Mouse (Mus musculus): ENCODE measurements around the gene Strn3.
"Not testable (repeated sequence)": the region's sequence is repeated elsewhere in the genome, so short reads cannot be mapped to it uniquely, and the experiment has no call there.

The Strn3 gene

DNA sequence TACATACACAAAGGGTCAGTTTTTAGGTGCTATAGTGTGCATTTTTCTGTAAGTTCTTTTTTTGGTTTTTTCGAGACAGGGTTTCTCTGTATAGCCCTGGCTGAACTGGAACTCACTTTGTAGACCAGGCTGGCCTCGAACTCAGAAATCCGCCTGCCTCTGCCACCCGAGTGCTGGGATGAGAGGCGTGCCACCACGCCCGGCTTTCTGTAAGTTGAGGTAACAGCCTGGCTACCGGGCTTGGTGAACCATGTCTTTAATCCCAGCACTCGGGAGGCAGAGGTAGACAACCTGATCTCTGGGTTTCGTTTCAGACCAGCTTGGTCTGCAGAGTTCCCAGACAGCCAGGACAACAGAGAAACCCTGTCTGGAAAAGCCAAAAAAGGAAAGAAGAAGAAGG lies 1.2 kb upstream of the Strn3 start:
- DNase-seq: not testable (repeated sequence)

DNA sequence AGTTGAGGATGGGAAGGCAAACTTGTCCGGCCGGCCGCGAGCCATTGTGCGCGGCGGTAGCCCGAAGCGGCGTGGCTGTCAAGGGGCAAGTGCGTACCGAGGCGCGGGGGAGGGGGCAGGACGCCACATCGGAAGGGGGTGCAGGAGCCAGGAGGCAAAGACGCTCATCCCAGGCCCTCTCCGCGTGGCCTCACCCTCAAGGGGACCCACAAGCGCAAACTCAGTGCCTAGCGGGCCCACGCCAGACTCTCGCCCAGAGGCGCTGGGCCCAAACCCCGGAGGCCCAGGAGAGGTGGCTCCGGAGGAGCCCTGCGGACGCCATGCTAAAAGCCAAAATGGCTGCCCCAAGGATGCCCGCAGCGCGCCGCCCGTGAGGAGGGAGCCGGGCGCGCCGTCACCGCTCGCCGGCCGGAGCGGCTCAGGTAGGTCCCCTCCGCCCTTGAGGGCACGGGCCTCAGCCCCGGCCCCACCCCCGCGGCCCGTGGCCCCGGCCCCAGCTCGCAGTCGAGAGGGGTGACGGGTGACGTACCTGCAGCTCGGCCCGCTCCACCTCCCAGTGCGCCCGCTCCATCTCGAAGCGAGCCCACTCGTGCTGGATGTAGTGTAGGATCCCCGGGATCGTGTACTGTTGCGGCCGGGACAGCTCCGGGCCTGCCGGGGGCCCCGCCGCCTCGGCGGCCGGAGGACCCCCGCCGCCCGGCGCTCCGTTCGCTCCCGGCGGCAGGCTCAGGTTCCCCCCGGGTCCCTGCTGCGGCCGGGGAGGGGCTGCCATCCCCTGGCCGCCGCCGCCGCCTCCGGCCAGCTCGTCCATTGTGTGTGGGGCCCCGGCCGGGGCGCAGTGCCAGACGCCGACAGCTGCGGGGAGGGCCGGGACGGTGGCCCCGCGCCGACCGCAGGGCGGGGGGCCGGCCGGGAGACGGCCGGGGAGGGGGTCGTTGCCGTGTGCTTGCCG lies 528 bp downstream of the Strn3 start, which contains the start of gene Ap4s1:
Gene Ap4s1, plus strand, starts transcription at position 141 of the 952 bp plus-strand sequence.
- DNase-seq: peak; percentile 86

DNA sequence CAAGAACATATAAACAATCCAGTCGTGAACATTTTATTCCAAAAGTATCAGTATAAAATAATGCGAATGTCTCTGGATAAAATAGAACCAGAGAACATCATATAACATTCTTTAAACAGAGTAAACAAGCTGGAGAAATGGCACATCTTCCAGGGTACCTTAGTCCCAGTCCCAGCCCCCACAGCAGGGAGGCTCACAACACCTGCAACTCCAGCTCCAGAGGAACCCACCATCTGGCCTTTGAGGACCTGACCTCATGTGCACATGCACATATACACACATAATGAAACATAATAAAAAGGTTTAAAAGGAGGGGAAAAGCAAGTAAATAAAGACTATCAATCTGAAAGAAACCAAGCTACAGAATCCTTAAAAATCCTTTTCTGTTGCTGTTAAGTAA lies 3.2 kb downstream of the Strn3 start:
- no peak for DNase-seq

DNA sequence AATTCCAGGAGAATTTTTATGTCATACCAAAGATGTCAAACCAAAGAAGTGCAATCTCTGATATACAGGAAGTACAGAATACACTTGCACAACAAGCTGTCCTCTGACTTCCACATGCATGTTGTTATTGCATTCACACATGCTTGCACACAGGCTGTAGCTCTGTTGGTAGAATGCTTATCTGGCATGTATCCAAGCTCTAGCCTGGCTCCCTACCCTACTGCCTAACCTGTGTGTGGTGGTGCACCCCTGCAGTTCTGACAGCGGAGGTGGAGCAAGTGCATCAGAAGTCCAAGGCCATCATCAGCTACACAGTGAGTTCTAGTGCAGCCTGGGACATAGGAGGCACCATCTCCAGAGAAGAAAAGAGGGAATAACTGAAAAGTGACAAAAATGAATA lies 12.9 kb downstream of the Strn3 start:
- no peak for DNase-seq

DNA sequence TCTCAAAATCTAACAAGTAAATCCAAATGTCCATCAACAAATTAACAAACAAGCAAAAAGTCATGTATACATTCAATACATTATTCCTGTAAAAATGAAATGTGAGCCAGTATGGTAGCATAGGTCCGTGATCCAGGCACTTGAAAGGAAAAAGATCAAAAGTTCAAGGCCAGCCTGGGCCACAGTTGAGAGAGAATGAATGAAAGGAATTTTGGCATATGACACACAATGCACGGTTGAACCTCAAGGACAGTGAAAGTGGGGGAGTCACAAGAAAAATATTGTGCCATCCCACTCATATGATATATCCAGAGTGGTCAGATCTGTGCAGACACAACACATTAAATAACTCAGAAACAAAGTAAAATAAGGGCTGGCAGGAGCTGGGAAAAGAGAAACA lies 15.3 kb downstream of the Strn3 start:
- DNase-seq: no peak

DNA sequence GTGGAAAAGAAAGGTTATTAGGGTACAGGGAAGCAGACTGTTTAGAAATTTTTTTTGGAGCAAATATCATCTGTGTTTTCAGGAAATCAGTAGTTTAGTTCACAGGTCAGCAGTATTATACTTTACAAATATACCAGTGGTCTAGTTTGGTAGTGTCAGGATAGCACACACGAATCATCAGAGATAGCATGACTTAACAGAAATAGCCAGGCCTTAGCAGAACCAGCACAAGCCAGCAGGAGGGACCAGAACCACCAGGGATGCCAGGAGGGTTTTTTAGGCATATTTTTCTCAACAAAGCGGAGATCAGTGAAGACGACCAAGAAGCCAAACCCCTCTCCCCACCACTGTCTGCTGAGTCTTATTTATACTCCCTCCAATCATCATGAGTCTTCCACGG lies 18.4 kb downstream of the Strn3 start:
- DNase-seq: no peak

DNA sequence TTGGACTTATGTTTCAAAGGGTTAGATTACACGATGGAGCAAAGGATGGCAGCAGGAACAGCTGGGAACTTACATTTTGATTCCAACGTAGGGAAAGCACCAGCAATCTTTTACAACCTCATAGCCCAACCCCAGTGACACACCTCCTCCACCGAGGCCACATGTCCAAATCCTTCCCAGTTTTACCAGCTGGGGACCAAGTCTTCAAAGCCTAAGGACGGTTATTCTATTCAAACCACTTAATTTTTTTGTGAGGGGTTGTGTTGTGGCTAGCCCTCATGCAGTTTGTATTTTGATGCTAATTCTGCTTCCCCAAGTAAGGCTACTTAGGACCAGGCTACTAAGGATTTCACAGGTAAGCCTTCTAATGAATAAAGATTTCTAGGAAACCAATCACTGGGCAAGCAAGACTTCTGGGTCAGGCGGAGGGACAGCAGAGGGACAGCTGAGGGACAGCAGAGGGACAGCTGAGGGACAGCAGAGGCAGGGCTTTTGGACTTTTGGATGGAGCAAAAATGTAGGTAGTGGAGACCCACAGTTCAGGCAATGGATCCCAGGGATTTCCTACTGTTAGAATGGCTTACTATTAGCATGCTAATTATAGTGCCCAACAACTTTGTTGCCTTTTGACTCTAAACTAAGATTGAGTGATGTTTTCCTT lies 20.3 kb downstream of the Strn3 start:
- DNase-seq: no peak

DNA sequence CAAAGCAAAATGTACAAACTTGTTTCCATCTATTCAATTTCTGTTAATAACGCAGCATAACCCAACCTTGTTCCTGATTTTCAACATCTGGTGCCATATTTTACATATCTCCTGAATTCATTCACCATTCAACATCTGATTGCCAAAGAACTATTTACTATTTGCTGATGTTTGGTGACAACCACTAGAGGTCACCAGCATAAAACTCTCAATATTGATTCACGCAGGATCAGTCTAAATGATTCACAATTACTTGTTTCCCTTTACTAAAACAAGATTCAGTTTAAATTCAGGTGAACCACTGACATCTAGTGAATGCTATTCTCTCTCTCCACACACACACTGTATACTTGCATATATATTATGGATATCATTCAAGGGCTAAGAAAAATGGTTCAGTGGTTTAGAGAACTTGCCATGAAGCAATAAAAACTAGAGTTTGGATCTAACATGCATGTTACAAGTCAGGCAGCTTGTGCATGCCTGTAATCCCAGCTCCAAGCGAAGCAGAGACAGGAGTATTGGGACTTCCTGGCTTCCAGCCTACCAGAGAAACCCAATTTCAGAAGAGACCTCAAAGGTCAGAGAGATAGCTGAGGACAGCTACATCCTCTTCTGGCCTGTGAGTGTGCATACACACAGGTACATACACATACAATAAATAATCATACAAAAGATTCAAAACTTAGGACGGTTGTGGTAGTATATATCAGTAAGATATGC lies 24.8 kb downstream of the Strn3 start:
- DNase-seq: no peak

DNA sequence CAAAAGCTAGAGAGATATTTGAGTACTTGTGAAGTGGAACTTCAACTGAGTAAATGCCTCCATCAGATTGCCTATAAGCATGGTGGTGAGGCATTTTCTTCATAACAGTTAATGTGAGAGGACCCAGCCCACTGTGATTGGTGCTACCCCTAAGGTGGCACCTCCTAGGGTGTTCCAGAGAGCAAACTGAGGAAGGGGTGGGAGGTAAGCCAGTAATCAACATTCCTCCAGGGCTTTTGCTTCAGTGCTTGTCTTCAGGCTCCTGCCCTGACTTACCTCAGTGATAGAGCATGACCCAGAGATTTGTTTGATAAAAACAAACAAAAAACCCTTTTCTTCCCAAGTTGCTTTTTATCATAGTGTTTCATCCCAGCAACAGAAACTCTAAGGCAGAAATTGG lies 27.8 kb downstream of the Strn3 start:
- DNase-seq: no peak

DNA sequence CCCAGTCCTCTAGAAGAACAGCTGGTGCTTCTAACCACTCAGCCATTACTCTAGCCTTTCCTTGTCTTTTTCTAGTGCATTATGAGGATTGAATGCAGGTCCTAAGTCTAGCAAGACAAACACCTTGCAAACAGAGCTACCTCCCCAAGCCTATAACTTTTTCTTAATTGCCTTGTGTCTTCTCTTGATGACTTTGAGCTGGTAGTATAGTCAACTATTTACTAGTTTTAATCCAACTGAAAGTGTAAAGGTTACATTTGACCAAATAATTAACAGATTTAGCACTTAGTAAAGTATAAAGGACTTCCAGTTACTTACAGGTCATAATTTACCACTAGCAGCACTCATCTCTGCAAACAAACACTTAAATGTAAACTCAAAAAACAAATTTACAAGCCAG lies 28.7 kb downstream of the Strn3 start:
- DNase-seq: no peak

DNA sequence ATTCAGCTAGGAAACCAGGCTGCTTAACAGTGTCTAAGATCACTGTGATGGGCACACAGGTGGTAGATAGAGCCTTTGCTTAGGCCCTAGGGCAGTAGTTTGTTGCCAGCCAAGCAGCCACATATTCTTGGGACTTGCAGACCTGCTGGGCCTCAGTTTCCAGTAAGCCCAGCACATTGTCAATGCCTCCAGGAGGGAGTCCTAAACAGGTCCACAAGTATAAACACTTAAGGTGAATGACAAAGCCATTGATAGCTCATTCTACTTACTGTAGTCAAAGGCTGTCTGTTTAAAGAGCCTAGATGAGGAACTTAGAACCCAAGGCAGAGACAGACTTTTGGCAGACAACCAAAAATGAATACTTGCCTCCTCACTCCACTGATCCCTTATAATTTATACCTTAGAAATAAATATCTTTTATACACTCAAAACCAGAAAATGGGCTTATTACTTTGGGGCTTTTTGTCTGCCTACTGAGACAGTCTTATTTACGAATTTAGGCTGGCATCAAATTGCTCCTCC lies 35.7 kb downstream of the Strn3 start:
- no peak for DNase-seq

DNA sequence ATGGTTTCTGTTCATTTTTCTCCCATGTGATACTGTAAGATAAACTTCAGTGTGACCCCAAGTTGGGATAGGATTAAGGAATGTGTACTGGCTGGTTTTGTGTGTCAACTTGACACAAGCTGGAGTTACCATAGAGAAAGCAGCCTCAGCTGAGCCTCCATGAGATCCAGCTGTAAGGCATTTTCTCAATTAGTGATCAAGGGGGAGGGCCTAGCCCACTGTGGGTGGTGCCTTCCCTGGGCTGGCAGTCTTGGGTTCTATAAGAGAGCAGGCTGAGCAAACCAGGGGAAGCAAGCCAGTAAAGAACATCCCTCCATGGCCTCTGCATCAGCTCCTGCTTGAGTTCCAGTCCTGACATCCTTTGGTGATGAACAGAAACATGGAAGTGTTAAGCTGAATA lies 42.3 kb downstream of the Strn3 start:
- DNase-seq: not testable (repeated sequence)

DNA sequence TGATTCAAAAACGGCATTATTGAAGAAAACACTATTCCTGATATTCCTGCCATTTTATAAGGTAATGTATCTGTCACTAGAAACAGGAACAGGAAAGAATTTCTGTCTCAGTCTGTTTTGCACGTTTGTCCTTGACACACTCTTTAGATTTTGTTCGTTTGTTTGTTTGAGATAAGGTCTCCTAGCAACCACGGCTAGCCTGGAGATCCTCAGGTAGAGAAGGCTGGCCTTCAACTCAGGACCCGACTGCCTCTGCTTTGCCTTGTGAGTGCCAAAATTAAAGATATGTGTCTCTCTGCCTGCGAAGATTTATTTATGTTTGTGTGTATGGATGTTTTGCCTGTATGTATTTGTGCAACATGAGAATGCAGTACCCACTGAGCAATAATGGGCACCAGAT lies 49.8 kb downstream of the Strn3 start:
- DNase-seq: no peak

DNA sequence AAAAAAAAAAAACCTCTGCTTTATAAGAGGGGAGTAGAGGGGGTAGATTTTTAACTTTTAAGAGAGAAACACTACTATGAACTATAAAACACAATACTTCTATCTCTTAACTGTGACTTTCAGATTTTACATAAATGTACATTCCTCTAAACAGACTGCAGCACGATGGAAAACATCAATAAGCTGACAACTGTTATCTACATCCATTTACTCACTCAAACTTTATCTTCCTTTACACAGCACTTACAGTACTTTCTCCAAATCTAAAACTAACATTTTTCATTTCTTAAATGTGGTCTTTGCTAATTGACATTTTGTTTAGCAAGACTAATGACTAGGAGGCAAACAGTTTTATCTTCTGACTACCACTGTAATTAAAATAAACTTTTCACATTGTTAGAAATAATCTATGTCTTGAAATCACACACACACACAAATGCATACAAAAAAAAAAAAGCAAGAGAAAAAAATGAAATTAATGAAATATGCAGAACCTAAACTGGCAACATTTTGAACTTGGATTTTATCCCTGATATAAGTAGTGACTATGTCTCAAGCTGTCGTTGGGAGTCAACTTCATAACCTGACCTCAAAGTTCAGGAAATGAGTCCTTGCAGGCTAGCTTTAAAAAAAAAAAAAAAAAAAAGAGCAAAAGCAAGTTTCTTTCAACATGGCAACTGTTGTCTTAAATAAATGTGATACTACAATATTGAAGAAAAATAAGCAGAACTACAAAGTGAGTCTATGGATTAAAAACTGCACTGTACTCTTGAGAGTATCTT lies 54.8 kb downstream of the Strn3 start:
- no peak for DNase-seq

DNA sequence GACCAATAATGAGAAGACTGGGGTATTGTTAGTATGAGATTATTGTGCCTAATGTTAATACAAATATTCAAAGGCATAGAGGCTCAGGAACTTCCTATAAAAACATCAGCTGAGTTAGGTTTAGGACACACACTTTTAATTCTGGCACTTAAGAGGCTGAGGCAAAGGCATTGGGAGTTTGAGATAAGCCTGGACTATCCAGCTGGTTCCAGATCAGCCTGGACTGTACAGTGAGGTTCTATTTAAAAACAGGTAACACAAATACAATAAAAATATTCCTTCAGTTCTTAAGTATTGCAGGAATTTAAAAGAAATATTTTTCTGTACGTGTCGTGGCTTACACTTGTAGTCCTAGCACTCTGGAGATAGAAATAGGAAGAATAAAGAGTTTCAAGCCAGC lies 55.4 kb downstream of the Strn3 start:
- no peak for DNase-seq

DNA sequence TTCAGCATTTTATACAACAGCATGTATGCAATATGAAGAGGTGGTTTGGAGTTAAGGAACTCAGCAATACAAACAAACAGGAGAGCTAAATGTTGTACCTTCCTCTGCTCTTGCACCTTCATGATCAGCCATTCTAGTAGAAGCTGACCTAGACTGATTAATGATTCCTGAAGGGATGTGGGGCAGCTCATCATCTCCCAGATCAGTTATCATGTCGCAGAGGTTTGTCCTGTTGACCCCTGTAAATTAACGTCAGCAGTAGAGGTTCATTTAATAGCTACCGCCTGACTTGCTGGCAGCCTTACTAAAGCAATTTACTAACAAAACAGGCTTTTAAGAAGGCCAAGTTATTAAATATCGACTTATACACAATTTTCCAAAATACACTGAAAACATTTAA lies 58.2 kb downstream of the Strn3 start:
- DNase-seq: no peak

DNA sequence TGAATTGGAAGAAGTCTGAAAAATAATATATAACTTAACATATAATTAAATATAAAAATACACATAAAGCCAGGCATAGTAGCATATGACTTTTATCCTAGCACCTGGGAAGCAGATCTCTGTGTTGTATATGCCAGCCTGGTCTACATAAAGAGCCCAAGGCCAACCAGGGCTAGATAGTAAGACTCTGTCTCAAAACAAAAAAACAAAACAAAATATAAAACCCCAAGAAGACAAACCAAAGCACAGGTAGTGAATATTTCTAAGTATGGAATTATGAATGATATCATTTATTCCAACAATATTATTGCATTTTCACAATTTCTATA lies 68.4 kb downstream of the Strn3 start:
- DNase-seq: no peak

DNA sequence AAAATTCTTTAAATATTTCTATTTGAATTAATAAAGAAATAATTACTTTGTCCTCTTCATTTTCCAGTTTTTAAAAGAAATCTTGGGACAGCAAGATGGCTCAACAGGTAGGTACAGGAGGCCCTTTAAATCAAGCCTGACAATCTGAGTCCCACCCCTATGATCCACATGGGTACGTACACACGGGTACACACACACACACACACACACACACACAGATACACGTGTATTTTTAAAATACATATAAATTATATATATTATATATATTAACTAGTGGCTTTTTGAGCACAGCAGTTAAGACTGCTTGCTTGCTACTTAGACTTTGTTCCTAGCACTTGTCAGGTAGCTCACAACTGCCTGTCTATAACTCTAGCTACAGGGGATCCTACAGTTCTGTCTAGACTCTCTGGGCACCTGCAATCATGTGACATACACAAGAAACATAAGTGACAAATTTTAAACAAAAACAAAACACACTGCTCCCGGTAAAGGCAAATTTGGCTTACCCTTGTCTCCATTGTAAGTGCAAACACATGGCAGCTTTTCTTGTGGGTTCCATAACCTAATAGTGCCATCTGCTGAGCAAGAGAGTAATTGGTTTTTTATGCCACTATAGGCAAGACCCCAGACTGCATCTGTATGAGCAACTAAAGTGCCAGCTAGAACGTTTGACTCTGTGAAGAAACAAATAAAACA lies 68.9 kb downstream of the Strn3 start:
- no peak for DNase-seq

DNA sequence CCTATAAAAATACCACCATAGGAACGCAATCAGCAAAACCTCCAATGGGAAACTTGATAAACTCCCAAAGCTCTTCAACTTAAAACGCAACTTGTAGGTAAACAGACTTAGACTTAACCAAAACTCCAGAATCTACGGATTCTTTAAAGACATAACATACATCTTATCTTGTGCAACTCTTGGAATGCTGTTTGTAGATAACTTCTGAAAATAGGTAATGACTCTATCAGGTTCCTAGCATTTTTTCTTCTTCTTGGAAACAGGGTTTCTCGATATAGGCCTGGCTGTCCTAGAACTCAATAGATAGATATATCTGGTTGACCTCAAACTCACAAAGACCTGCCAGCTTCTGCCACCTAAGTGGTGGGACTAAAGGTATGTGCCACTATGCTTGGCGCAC lies 70.5 kb downstream of the Strn3 start:
- no peak for DNase-seq

DNA sequence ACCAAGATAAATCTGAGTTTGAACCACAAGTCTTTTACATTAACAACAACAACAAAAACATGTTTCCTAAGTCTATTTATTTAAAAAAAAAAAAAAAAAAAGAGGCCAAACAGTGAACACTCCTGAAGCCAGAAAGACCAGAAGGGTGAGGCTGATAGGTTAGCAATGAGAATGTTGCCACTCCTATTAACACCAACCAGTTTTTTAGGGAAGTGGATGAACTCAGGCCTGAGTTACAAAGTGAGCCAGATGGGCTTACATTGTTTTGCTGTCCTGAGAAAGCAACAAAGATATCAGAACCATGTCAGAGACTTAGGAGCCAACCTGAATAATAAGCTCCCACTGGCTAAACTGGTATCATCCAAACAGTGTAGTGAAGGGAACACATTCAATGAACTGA lies 71.1 kb downstream of the Strn3 start:
- DNase-seq: no peak

DNA sequence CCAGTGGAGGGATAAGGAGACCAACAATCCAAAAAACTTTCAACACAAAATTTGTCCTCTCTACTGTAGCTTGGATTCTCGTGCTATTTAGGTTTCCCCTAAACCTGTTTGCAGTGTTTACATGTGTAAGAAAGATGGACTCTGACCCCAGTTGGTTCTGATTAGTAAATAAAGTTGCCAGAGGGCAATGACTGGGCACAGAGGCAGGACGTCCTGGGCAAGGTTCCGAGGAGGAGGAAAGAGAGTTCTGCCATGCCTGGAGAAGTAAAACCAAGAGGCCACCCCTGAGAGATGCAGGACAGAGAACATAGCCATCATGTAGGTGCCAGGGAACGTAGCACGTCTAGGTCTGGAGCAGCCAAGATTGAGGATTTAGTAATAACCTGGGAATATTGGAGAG lies 79.3 kb downstream of the Strn3 start:
- peak; percentile 17 for DNase-seq

DNA sequence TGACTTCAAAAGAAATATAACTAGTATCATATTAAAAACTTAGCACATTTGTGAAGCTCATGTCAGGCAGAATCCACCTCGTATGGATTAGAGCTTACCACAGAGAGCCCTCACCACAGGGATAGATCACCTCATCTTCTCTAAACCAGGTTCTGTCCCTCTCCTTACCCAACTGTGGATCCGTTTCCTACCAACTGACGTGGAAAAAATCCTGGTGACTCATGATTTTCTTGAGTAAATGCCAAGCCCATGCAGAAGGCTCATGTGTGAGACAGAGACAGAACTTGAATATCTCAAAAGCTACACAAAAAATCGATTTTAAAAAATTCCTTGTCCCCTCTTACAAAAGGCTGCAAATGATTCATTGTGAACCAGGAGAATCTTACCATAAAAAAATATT lies 85.6 kb downstream of the Strn3 start:
- no peak for DNase-seq
